Mouse (Mus musculus) forebrain, embryonic 13.5 days (tissue): ENCODE measurements around the gene Pigk. TPM values are rescaled to one million over a fixed set of nuclear protein-coding genes. Genes with fewer than 3 reads are reported as not detected.

Experiments
- ATAC-seq: fragments of 200-750 bp; cut with Nextera tagmentation; 2 replicates; pipeline ENCODE4 v1.8.0; 2017
- H3K27ac ChIP-seq: fragments of 300-500 bp; sonication (generic); 2 replicates; pipeline ENCODE4 v1.5.1; 2015; ENCODE audit warnings: inconsistent platforms, mild to moderate bottlenecking, moderate library complexity
- H3K27me3 ChIP-seq: fragments of 300-500 bp; sonication (generic); 2 replicates; pipeline ENCODE4 v1.6.1; 2015; ENCODE audit warnings: mild to moderate bottlenecking, inconsistent platforms
- H3K36me3 ChIP-seq: fragments of 300-500 bp; sonication (generic); 2 replicates; pipeline ENCODE4 v1.6.1; 2015; ENCODE audit warnings: mild to moderate bottlenecking, inconsistent platforms; ENCODE audit not compliant: poor library complexity, severe bottlenecking
- H3K4me1 ChIP-seq: fragments of 300-500 bp; sonication (generic); 2 replicates; pipeline ENCODE4 v1.6.1; 2015; ENCODE audit warnings: inconsistent platforms
- H3K4me2 ChIP-seq: fragments of 300-500 bp; sonication (generic); 2 replicates; pipeline ENCODE4 v1.6.1; 2015; ENCODE audit warnings: inconsistent platforms, mild to moderate bottlenecking, moderate library complexity
- H3K4me3 ChIP-seq: fragments of 300-500 bp; sonication (generic); 2 replicates; pipeline ENCODE4 v1.5.1; 2015; ENCODE audit warnings: mild to moderate bottlenecking, inconsistent platforms
- H3K9ac ChIP-seq: fragments of 300-500 bp; sonication (generic); 2 replicates; pipeline ENCODE4 v1.6.1; 2015; ENCODE audit warnings: mild to moderate bottlenecking, inconsistent platforms
- H3K9me3 ChIP-seq: fragments of 300-500 bp; sonication (generic); replicated peaks from 2 replicates; pipeline ENCODE4 v1.6.1; 2016; ENCODE audit warnings: inconsistent platforms
- WGBS: fragments of 180-500 bp; shearing (Covaris S2); methylation state at CpG from one replicate; pipeline ENCODE4 v1.1.7; 2015; 5-methylcytosine and 5-hydroxymethylcytosine counted together
- polyA plus RNA-seq: library from polyadenylated mRNA; unstranded; fragments of >200 nt; fragmentation: Nextera tagmentation; extraction: Ambion mirVana; gene quantifications from 2 replicates; pipeline ENCODE4 v1.2.1, GENCODE M21; 2015

Gene Pigk
- polyA plus RNA-seq, 1 experiment from 2014 or later, result 29.0 TPM

- Histone ChIP-seq H3K27ac (no peak overlapping the region), H3K4me2 (no peak overlapping the region), H3K4me3 (no peak overlapping the region), H3K27me3 (no peaks in the 10 kb centered on the region), H3K9ac (no peak overlapping the region), H3K9me3 (no peaks in the 10 kb centered on the region), H3K4me1 (0 out of 2 replicates have a peak, but pooled peaks cover 3% of the 10 kb centered on the region), H3K36me3 (no peaks in the 10 kb centered on the region)
- 94% methylated on average over 11 of the region's 11 CpGs for WGBS
- ATAC-seq, result no peak
These were observed 20.2 kb downstream of the Pigk start for GRCm38 (mm10) chr3:152734100-152734499.

GRCm38 (mm10) chr3:152735601-152736250 lies 21.8 kb downstream of the Pigk start:
- Histone ChIP-seq H3K9ac (no peak overlapping the region), H3K4me2 (no peak overlapping the region), H3K4me1 (0 out of 2 replicates have a peak, but pooled peaks cover 3% of the 10 kb centered on the region), H3K27me3 (no peaks in the 10 kb centered on the region), H3K27ac (no peak overlapping the region), H3K9me3 (no peaks in the 10 kb centered on the region), H3K4me3 (no peak overlapping the region), H3K36me3 (no peaks in the 10 kb centered on the region)
- WGBS, result 25% methylated on average over 10 of the region's 10 CpGs
- no peak for ATAC-seq

GRCm38 (mm10) chr3:152744301-152744700 lies 30.4 kb downstream of the Pigk start:
- Histone ChIP-seq H3K27ac (no peak overlapping the region), H3K4me2 (no peak overlapping the region), H3K9ac (no peak overlapping the region), H3K36me3 (peaks cover 11% of the 10 kb centered on the region), H3K27me3 (no peaks in the 10 kb centered on the region), H3K4me3 (no peak overlapping the region), H3K4me1 (no peaks in the 10 kb centered on the region), H3K9me3 (no peaks in the 10 kb centered on the region)
- 88% methylated on average over 12 of the region's 12 CpGs for WGBS
- no peak for ATAC-seq

- Histone ChIP-seq H3K4me3 (no peak overlapping the region), H3K36me3 (peaks cover 11% of the 10 kb centered on the region), H3K9me3 (no peaks in the 10 kb centered on the region), H3K27ac (no peak overlapping the region), H3K4me1 (no peaks in the 10 kb centered on the region), H3K9ac (no peak overlapping the region), H3K4me2 (no peak overlapping the region), H3K27me3 (no peaks in the 10 kb centered on the region)
- 90% methylated on average over 9 of the region's 9 CpGs for WGBS
- no peak for ATAC-seq
These were observed 31.7 kb downstream of the Pigk start for GRCm38 (mm10) chr3:152745611-152746010.

- ATAC-seq, result peak; percentile 42; the same call in 1 of the 2 replicates
- H3K9me3 ChIP-seq, result no peaks in the 10 kb centered on the region
- peaks cover 11% of the 10 kb centered on the region for H3K36me3 ChIP-seq
- no peak overlapping the region for H3K4me3 ChIP-seq
- 38% methylated on average over 3 of the region's 3 CpGs for whole genome bisulfite sequencing
- H3K27ac ChIP-seq, result no peak overlapping the region
- H3K27me3 ChIP-seq, result no peaks in the 10 kb centered on the region
- no peak overlapping the region for H3K4me2 ChIP-seq
- no peak overlapping the region for H3K9ac ChIP-seq
- H3K4me1 ChIP-seq, result peaks cover 4% of the 10 kb centered on the region
These were observed 35.6 kb downstream of the Pigk start for GRCm38 (mm10) chr3:152749461-152749871.

- Histone ChIP-seq H3K9me3 (no peaks in the 10 kb centered on the region), H3K27ac (no peak overlapping the region), H3K4me1 (peaks cover 4% of the 10 kb centered on the region), H3K36me3 (peaks cover 11% of the 10 kb centered on the region), H3K4me2 (no peak overlapping the region), H3K4me3 (no peak overlapping the region), H3K9ac (no peak overlapping the region), H3K27me3 (no peaks in the 10 kb centered on the region)
- WGBS, result 79% methylated on average over 2 of the region's 2 CpGs
- no peak for ATAC-seq
These were observed 36.0 kb downstream of the Pigk start for GRCm38 (mm10) chr3:152749881-152750280.

- no peaks in the 10 kb centered on the region for H3K27me3 ChIP-seq
- 100% methylated on average over 1 of the region's 1 CpGs for whole genome bisulfite sequencing
- peaks cover 7% of the 10 kb centered on the region for H3K36me3 ChIP-seq
- H3K9ac ChIP-seq, result no peak overlapping the region
- H3K4me2 ChIP-seq, result no peak overlapping the region
- no peak for ATAC-seq
- H3K27ac ChIP-seq, result no peak overlapping the region
- no peak overlapping the region for H3K4me3 ChIP-seq
- peaks cover 20% of the 10 kb centered on the region for H3K4me1 ChIP-seq
- no peaks in the 10 kb centered on the region for H3K9me3 ChIP-seq
These were observed 39.0 kb downstream of the Pigk start for GRCm38 (mm10) chr3:152752911-152753310.

- Histone ChIP-seq H3K9ac (no peak overlapping the region), H3K4me3 (no peak overlapping the region), H3K36me3 (peaks cover 7% of the 10 kb centered on the region), H3K9me3 (no peaks in the 10 kb centered on the region), H3K27ac (no peak overlapping the region), H3K4me2 (no peak overlapping the region), H3K4me1 (peaks cover 20% of the 10 kb centered on the region), H3K27me3 (no peaks in the 10 kb centered on the region)
- ATAC-seq, result no peak
- WGBS, result 90% methylated on average over 4 of the region's 4 CpGs
These were observed 39.4 kb downstream of the Pigk start for GRCm38 (mm10) chr3:152753345-152753744.

- peaks cover 27% of the 10 kb centered on the region for H3K4me1 ChIP-seq
- no peaks in the 10 kb centered on the region for H3K9me3 ChIP-seq
- no peak overlapping the region for H3K4me2 ChIP-seq
- H3K27ac ChIP-seq, result peak overlapping the region; percentile 79
- no peak overlapping the region for H3K9ac ChIP-seq
- H3K27me3 ChIP-seq, result no peaks in the 10 kb centered on the region
- H3K4me3 ChIP-seq, result no peak overlapping the region
- peak; percentile 57 for ATAC-seq
- 75% methylated on average over 14 of the region's 14 CpGs for WGBS
- H3K36me3 ChIP-seq, result peaks cover 7% of the 10 kb centered on the region
These were observed 40.2 kb downstream of the Pigk start for GRCm38 (mm10) chr3:152753920-152754764.

GRCm38 (mm10) chr3:152755515-152755914 lies 41.6 kb downstream of the Pigk start:
- Histone ChIP-seq H3K9me3 (no peaks in the 10 kb centered on the region), H3K36me3 (peaks cover 7% of the 10 kb centered on the region), H3K4me3 (no peak overlapping the region), H3K4me2 (no peak overlapping the region), H3K27me3 (no peaks in the 10 kb centered on the region), H3K4me1 (peaks cover 27% of the 10 kb centered on the region), H3K27ac (no peak overlapping the region), H3K9ac (no peak overlapping the region)
- no peak for ATAC-seq
- WGBS, result 86% methylated on average over 7 of the region's 7 CpGs

- Histone ChIP-seq H3K4me2 (no peak overlapping the region), H3K9me3 (no peaks in the 10 kb centered on the region), H3K27me3 (no peaks in the 10 kb centered on the region), H3K4me3 (no peak overlapping the region), H3K9ac (no peak overlapping the region), H3K4me1 (peaks cover 31% of the 10 kb centered on the region), H3K27ac (0 out of 2 replicates have a peak overlapping the region, but pooled peaks have one; percentile 1), H3K36me3 (peaks cover 7% of the 10 kb centered on the region)
- ATAC-seq, result no peak
- WGBS, result 24% methylated on average over 2 of the region's 2 CpGs
These were observed 43.0 kb downstream of the Pigk start for GRCm38 (mm10) chr3:152756896-152757295.
